Mouse (Mus musculus) midbrain, embryonic 14.5 days (tissue): ENCODE results near the gene Xpnpep2. TPM values are rescaled to one million over a fixed set of nuclear protein-coding genes. Genes with fewer than 3 reads are reported as not detected.

Source experiments
- ATAC-seq: fragments of 200-750 bp; cut with Nextera tagmentation; 2 replicates; pipeline ENCODE4 v1.8.0; 2017; ENCODE audit warnings: moderate number of reproducible peaks, moderate library complexity; ENCODE audit not compliant: low FRiP score, low TSS enrichment
- DNase-seq: peaks from one replicate; pipeline ENCODE4 v3.0.0-alpha.2; 2015
- H3K27ac ChIP-seq: fragments of 300-500 bp; sonication (generic); replicated peaks from 2 replicates; pipeline ENCODE4 v1.5.1; 2014; ENCODE audit warnings: mild to moderate bottlenecking, low read depth, low read length, moderate library complexity
- H3K27me3 ChIP-seq: fragments of 300-500 bp; sonication (generic); 2 replicates; pipeline ENCODE4 v1.6.1; 2014; ENCODE audit warnings: low read length, control low read depth, mixed read lengths; ENCODE audit not compliant: control insufficient read depth, insufficient read depth
- H3K36me3 ChIP-seq: fragments of 300-500 bp; sonication (generic); 2 replicates; pipeline ENCODE4 v1.6.1; 2014; ENCODE audit warnings: low read length, control low read depth; ENCODE audit not compliant: control insufficient read depth, insufficient read depth
- H3K4me1 ChIP-seq: fragments of 300-500 bp; sonication (generic); 2 replicates; pipeline ENCODE4 v1.6.1; 2014; ENCODE audit warnings: mild to moderate bottlenecking, antibody characterized with exemption, low read length, control low read depth; ENCODE audit not compliant: control insufficient read depth, insufficient read depth
- H3K4me2 ChIP-seq: fragments of 300-500 bp; sonication (generic); 2 replicates; pipeline ENCODE4 v1.6.1; 2014; ENCODE audit warnings: mild to moderate bottlenecking, low read length, moderate library complexity
- H3K4me3 ChIP-seq: fragments of 300-500 bp; sonication (generic); replicated peaks from 2 replicates; pipeline ENCODE4 v1.5.1; 2014; ENCODE audit warnings: low read depth, low read length
- H3K9ac ChIP-seq: fragments of 300-500 bp; sonication (generic); replicated peaks from 2 replicates; pipeline ENCODE4 v1.6.1; 2014; ENCODE audit warnings: mild to moderate bottlenecking, low read length, moderate library complexity
- H3K9me3 ChIP-seq: fragments of 300-500 bp; sonication (generic); 2 replicates; pipeline ENCODE4 v1.6.1; 2016; ENCODE audit warnings: low read length, control low read depth, mixed read lengths; ENCODE audit not compliant: control insufficient read depth
- WGBS: fragments of 180-500 bp; shearing (Covaris S2); extraction: QIAGEN DNeasy Blood & Tissue Kit; methylation state at CpG from one replicate; pipeline ENCODE4 v1.1.7; 2014; 5-methylcytosine and 5-hydroxymethylcytosine counted together
- polyA plus RNA-seq: library from polyadenylated mRNA; unstranded; fragments of >200 nt; fragmentation: Nextera tagmentation; extraction: Ambion mirVana; gene quantifications from 2 replicates; pipeline ENCODE4 v1.2.1, GENCODE M21; 2014

The Xpnpep2 gene
- polyA plus RNA-seq, 1 experiment from 2014 or later: 0.75 TPM

- Histone ChIP-seq H3K4me3 (no peak overlapping the region), H3K9ac (no peak overlapping the region), H3K4me2 (no peak overlapping the region), H3K27me3 (no peaks in the 10 kb centered on the region), H3K9me3 (no peaks in the 10 kb centered on the region), H3K36me3 (no peaks in the 10 kb centered on the region), H3K27ac (no peak overlapping the region), H3K4me1 (no peaks in the 10 kb centered on the region)
- WGBS: 89% methylated on average over 3 of the region's 3 CpGs
- DNase-seq: no peak
- ATAC-seq: no peak
These were observed 2.3 kb upstream of the Xpnpep2 start for GRCm38 (mm10) chrX:48106226-48106625.

- Histone ChIP-seq H3K9ac (no peak overlapping the region), H3K27ac (no peak overlapping the region), H3K4me1 (no peaks in the 10 kb centered on the region), H3K36me3 (no peaks in the 10 kb centered on the region), H3K4me2 (no peak overlapping the region), H3K9me3 (no peaks in the 10 kb centered on the region), H3K4me3 (no peak overlapping the region), H3K27me3 (no peaks in the 10 kb centered on the region)
- 80% methylated on average over 3 of the region's 3 CpGs for WGBS
- no peak for ATAC-seq
- DNase-seq: no peak
These were observed 761 bp downstream of the Xpnpep2 start for GRCm38 (mm10) chrX:48109316-48109655.

- H3K9ac ChIP-seq: no peak overlapping the region
- H3K36me3 ChIP-seq: no peaks in the 10 kb centered on the region
- no peak for ATAC-seq
- no peaks in the 10 kb centered on the region for H3K27me3 ChIP-seq
- no peak for DNase-seq
- no peak overlapping the region for H3K4me3 ChIP-seq
- no peaks in the 10 kb centered on the region for H3K4me1 ChIP-seq
- H3K4me2 ChIP-seq: no peak overlapping the region
- no peaks in the 10 kb centered on the region for H3K9me3 ChIP-seq
- H3K27ac ChIP-seq: no peak overlapping the region
These were observed 10.8 kb downstream of the Xpnpep2 start for GRCm38 (mm10) chrX:48119294-48119693.

- Histone ChIP-seq H3K4me1 (no peaks in the 10 kb centered on the region), H3K27me3 (no peaks in the 10 kb centered on the region), H3K4me2 (peak overlapping the region; percentile 19; the same call in 1 of the 2 replicates), H3K9ac (no peak overlapping the region), H3K27ac (no peak overlapping the region), H3K4me3 (no peak overlapping the region), H3K36me3 (no peaks in the 10 kb centered on the region), H3K9me3 (no peaks in the 10 kb centered on the region)
- WGBS: 35% methylated on average over 17 of the region's 17 CpGs
- DNase-seq (peak; percentile 63), ATAC-seq (no peak)
These were observed 15.9 kb downstream of the Xpnpep2 start for GRCm38 (mm10) chrX:48124132-48125071.

- no peaks in the 10 kb centered on the region for H3K4me1 ChIP-seq
- H3K9ac ChIP-seq: no peak overlapping the region
- ATAC-seq (no peak), DNase-seq (no peak)
- no peak overlapping the region for H3K27ac ChIP-seq
- H3K4me2 ChIP-seq: no peak overlapping the region
- H3K9me3 ChIP-seq: no peaks in the 10 kb centered on the region
- WGBS: 64% methylated on average over 6 of the region's 6 CpGs
- H3K27me3 ChIP-seq: no peaks in the 10 kb centered on the region
- no peak overlapping the region for H3K4me3 ChIP-seq
- H3K36me3 ChIP-seq: no peaks in the 10 kb centered on the region
These were observed 18.5 kb downstream of the Xpnpep2 start for GRCm38 (mm10) chrX:48126903-48127476.

- Histone ChIP-seq H3K27me3 (no peaks in the 10 kb centered on the region), H3K4me2 (no peak overlapping the region), H3K9ac (no peak overlapping the region), H3K9me3 (no peaks in the 10 kb centered on the region), H3K4me3 (no peak overlapping the region), H3K4me1 (no peaks in the 10 kb centered on the region), H3K36me3 (no peaks in the 10 kb centered on the region), H3K27ac (no peak overlapping the region)
- ATAC-seq: no peak
- 79% methylated on average over 6 of the region's 6 CpGs for WGBS
- no peak for DNase-seq
These were observed 19.1 kb downstream of the Xpnpep2 start for GRCm38 (mm10) chrX:48127502-48128218.

- Histone ChIP-seq H3K9me3 (no peaks in the 10 kb centered on the region), H3K4me2 (no peak overlapping the region), H3K9ac (no peak overlapping the region), H3K27ac (no peak overlapping the region), H3K4me3 (no peak overlapping the region), H3K4me1 (no peaks in the 10 kb centered on the region), H3K36me3 (no peaks in the 10 kb centered on the region), H3K27me3 (no peaks in the 10 kb centered on the region)
- ATAC-seq: no peak
- DNase-seq: no peak
- 83% methylated on average over 1 of the region's 1 CpGs for WGBS
These were observed 20.6 kb downstream of the Xpnpep2 start for GRCm38 (mm10) chrX:48129167-48129566.

GRCm38 (mm10) chrX:48136935-48137334 lies 28.4 kb downstream of the Xpnpep2 start:
- ATAC-seq (no peak), DNase-seq (no peak)
- Histone ChIP-seq H3K4me1 (no peaks in the 10 kb centered on the region), H3K9ac (no peak overlapping the region), H3K36me3 (no peaks in the 10 kb centered on the region), H3K4me2 (no peak overlapping the region), H3K27ac (no peak overlapping the region), H3K27me3 (no peaks in the 10 kb centered on the region), H3K4me3 (no peak overlapping the region), H3K9me3 (no peaks in the 10 kb centered on the region)
- 81% methylated on average over 4 of the region's 4 CpGs for WGBS
